Comparison of ENCODE assay signal across 17 mouse cellular contexts in the genomic region with DNA sequence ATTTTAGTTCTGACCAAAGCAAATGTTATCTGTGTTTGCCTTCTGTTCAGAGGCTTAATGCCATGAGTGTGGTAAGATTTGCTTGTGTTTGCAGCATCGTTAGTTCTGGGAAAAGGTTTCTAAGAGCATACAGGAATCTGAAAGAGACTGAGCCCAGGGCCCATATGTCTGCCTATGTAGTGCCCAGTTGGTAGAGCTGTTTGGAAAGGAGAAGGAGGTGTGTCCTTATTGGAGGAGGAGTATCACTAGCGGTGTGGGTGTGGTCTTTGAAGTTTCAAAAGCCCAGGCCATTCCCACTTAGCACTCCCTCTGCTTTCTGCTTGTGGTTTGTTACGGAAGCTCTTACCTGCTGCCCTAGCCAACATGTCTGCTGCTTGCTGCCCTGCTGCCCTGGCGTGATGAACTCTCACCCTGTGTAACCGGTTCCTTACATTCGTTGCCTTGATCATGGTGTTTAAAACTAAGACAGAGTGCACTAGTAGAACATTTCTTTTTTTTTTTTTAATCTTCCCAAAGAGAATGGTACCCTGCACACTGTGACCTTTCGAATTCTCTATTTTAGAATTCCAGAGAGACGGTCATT. TPM values are rescaled to one million over a fixed set of nuclear protein-coding genes. Genes with fewer than 3 reads are reported as not detected.
DNase-seq lines count a peak whose midpoint lies in the region; ATAC-seq and TF ChIP-seq lines count a peak whose summit lies in the region.
"Had no signal": no experiment of that assay in that cellular context is flagged by ENCODE, and none has a peak within 500 bp of the region (broad histone marks: within the 10 kb centered on the region; RNA-seq: fewer than 3 reads in every experiment).

No protein-coding gene starts in this region.

- H3K4me1 ChIP-seq in heart, embryonic 15.5 days (replicated peaks), result peaks cover 2% of the 10 kb centered on the region; the same call in 1 of the 2 replicates
- H3K4me1 ChIP-seq in ES-Bruce4 (ENCODE audit: control insufficient read depth, insufficient read depth, low read length), result peaks cover 1% of the 10 kb centered on the region
- peaks cover 2% of the 10 kb centered on the region; the same call in 1 of the 2 replicates for H3K4me1 ChIP-seq in intestine, embryonic 15.5 days (replicated peaks)
- H3K4me1 ChIP-seq in heart, embryonic 11.5 days (ENCODE audit: control insufficient read depth, insufficient read depth, low read length), result no peaks in the 10 kb centered on the region
- H3K4me1 ChIP-seq: embryonic facial prominence, embryonic 13.5 days had no signal

- H3K4me2 ChIP-seq in heart, embryonic 15.5 days, result no peak overlapping the region
- no peak overlapping the region for H3K4me2 ChIP-seq in intestine, embryonic 15.5 days (replicated peaks)
- no peak overlapping the region for H3K4me2 ChIP-seq in heart, embryonic 11.5 days
- H3K4me2 ChIP-seq: embryonic facial prominence, embryonic 13.5 days had no signal

- TF ChIP-seq CTCF in ES-Bruce4 (IDR thresholded peaks at IDR 0.05; ENCODE audit: low read depth, low read length), result no peak

- intact Hi-C loops in heart, postnatal 36 days (cut with DNase I), result no loop called here

- H3K36me3 ChIP-seq in heart, embryonic 15.5 days, result no peaks in the 10 kb centered on the region
- H3K36me3 ChIP-seq in ES-Bruce4 (ENCODE audit: control insufficient read depth, insufficient read depth, low read length, poor library complexity, severe bottlenecking), result no peaks in the 10 kb centered on the region
- no peaks in the 10 kb centered on the region for H3K36me3 ChIP-seq in intestine, embryonic 15.5 days
- H3K36me3 ChIP-seq in heart, embryonic 11.5 days (ENCODE audit: control insufficient read depth, insufficient read depth, low read length), result no peaks in the 10 kb centered on the region
- H3K36me3 ChIP-seq: embryonic facial prominence, embryonic 13.5 days had no signal

- H3K27me3 ChIP-seq in heart, embryonic 15.5 days, result no peaks in the 10 kb centered on the region
- no peaks in the 10 kb centered on the region for H3K27me3 ChIP-seq in ES-Bruce4 (ENCODE audit: control insufficient read depth, insufficient read depth, low read length, poor library complexity, severe bottlenecking)
- H3K27me3 ChIP-seq in intestine, embryonic 15.5 days (replicated peaks), result no peaks in the 10 kb centered on the region
- no peaks in the 10 kb centered on the region for H3K27me3 ChIP-seq in heart, embryonic 11.5 days (ENCODE audit: control insufficient read depth, insufficient read depth, low read length)
- H3K27me3 ChIP-seq: embryonic facial prominence, embryonic 13.5 days had no signal

- no peak overlapping the region for H3K9ac ChIP-seq in heart, embryonic 15.5 days
- no peak overlapping the region for H3K9ac ChIP-seq in ES-Bruce4 (ENCODE audit: low read depth, poor library complexity, severe bottlenecking)
- no peak overlapping the region for H3K9ac ChIP-seq in intestine, embryonic 15.5 days
- H3K9ac ChIP-seq in heart, embryonic 11.5 days (ENCODE audit: low read depth, low read length), result no peak overlapping the region
- H3K9ac ChIP-seq: embryonic facial prominence, embryonic 13.5 days had no signal

- no peak for TF ChIP-seq EP300 in ES-Bruce4 (IDR thresholded peaks at IDR 0.05; ENCODE audit: insufficient read depth, low read depth, low read length)

- 66% methylated on average over 8 of the region's 8 CpGs for WGBS in heart, embryonic 15.5 days
- WGBS in intestine, embryonic 15.5 days, result 67% methylated on average over 8 of the region's 8 CpGs
- WGBS in heart, embryonic 11.5 days (ENCODE audit: insufficient replicate concordance), result 62% methylated on average over 8 of the region's 8 CpGs

- peak; percentile 62; the same call in 1 of the 2 replicates for ATAC-seq in heart, embryonic 15.5 days (replicated peaks; ENCODE audit: insufficient number of reproducible peaks, insufficient read depth, low FRiP score, low read depth)
- peak; percentile 81 for ATAC-seq in intestine, embryonic 15.5 days
- no peak for ATAC-seq in heart, embryonic 11.5 days (replicated peaks; ENCODE audit: insufficient number of reproducible peaks, low FRiP score, low TSS enrichment)

- H3K4me3 ChIP-seq in heart, embryonic 15.5 days, result no peak overlapping the region
- H3K4me3 ChIP-seq in ES-Bruce4 (ENCODE audit: low read depth, low read length), result no peak overlapping the region
- H3K4me3 ChIP-seq in intestine, embryonic 15.5 days (replicated peaks), result no peak overlapping the region
- no peak overlapping the region for H3K4me3 ChIP-seq in heart, embryonic 11.5 days (ENCODE audit: low read depth, low read length)
- H3K4me3 ChIP-seq: embryonic facial prominence, embryonic 13.5 days had no signal

- H3K9me3 ChIP-seq in heart, embryonic 15.5 days (replicated peaks), result no peaks in the 10 kb centered on the region
- peaks cover 8% of the 10 kb centered on the region for H3K9me3 ChIP-seq in ES-Bruce4 (replicated peaks; ENCODE audit: control insufficient read depth, insufficient read depth, low read length, poor library complexity, severe bottlenecking)
- H3K9me3 ChIP-seq in intestine, embryonic 15.5 days, result no peaks in the 10 kb centered on the region
- no peaks in the 10 kb centered on the region for H3K9me3 ChIP-seq in heart, embryonic 11.5 days (replicated peaks; ENCODE audit: control insufficient read depth, low read length)
- H3K9me3 ChIP-seq: embryonic facial prominence, embryonic 13.5 days had no signal

- DNase-seq in heart, postnatal 36 days, result no peak
- peak; percentile 38 for DNase-seq in lung, postnatal 36 days
- no peak for DNase-seq in neural tube, embryonic 10.5 days (ENCODE audit: extremely low spot score, low spot score)
- no peak for DNase-seq in gastrocnemius, adult 18-20 months (ENCODE audit: low spot score)
- DNase-seq: cerebellum, postnatal 36 days; kidney, adult 18-20 months; kidney, postnatal 4 days; right cerebral cortex, postnatal 4 days; thymus, postnatal 4 days had no signal

- no peak overlapping the region for H3K27ac ChIP-seq in heart, embryonic 15.5 days
- H3K27ac ChIP-seq in ES-Bruce4 (ENCODE audit: insufficient read depth, low read length), result no peak overlapping the region
- no peak overlapping the region for H3K27ac ChIP-seq in intestine, embryonic 15.5 days
- no peak overlapping the region for H3K27ac ChIP-seq in heart, embryonic 11.5 days (ENCODE audit: low read depth, low read length)
- H3K27ac ChIP-seq: embryonic facial prominence, embryonic 13.5 days had no signal

- TF ChIP-seq POLR2A in ES-Bruce4 (IDR thresholded peaks at IDR 0.05; ENCODE audit: insufficient read depth, low read length), result peak; percentile 43

RNA-seq across cellular contexts. Expression of a gene that starts 48.3 kb away (rescaled TPM):
- 0.04 and 0.39 TPM in 2 replicates for polyA plus RNA-seq in heart, embryonic 15.5 days (2015; fragmentation: Nextera tagmentation; extraction: Ambion mirVana)
- not detected for total RNA-seq in heart, postnatal 36 days (2021)
- 18.2 and 18.3 TPM in 2 replicates for polyA plus RNA-seq in ES-Bruce4 (2011; ENCODE audit: insufficient read depth, insufficient read length, low read depth, missing spikeins)
- 0.06 and 0.15 TPM in 2 replicates for polyA plus RNA-seq in intestine, embryonic 15.5 days (2015; fragmentation: Nextera tagmentation; extraction: Ambion mirVana)
- total RNA-seq in gastrocnemius, adult 18-20 months (2021), result under 1 TPM in 1 of 2 experiments, not detected in 1; 0.25 TPM
- polyA plus RNA-seq in heart, embryonic 11.5 days (2014; fragmentation: Nextera tagmentation; extraction: Ambion mirVana), result 0.07 and 0.16 TPM in 2 replicates
- total RNA-seq: MEL had no signal
- polyA plus RNA-seq: embryonic facial prominence, embryonic 13.5 days; forebrain, embryonic 11.5 days; hindbrain, embryonic 11.5 days had no signal

Comparison
In these comparisons a context has a peak if more than half of its experiments do, and no peak if none do; other contexts are left out.
1. RNA of a gene that starts 48.3 kb away (polyA plus RNA-seq): 18.2 to 18.3 TPM in ES-Bruce4; 0.07 to 0.16 TPM in heart, embryonic 11.5 days, 0.06 to 0.15 TPM in intestine, embryonic 15.5 days and 0.04 to 0.39 TPM in heart, embryonic 15.5 days; every median in the first group is over 10 times any median in the second.